Mouse (Mus musculus): ENCODE results near the gene Il9r. TPM values are rescaled to one million over a fixed set of nuclear protein-coding genes. Genes with fewer than 3 reads are reported as not detected.

Gene Il9r
- polyA plus RNA-seq, 1 experiment from 2014 or later, result not detected

- Histone ChIP-seq H3K4me1 (ENCODE audit: control insufficient read depth, insufficient read depth, low read length) (no peaks in the 10 kb centered on the region), H3K27ac (ENCODE audit: low read length) (no peak overlapping the region), H3K4me2 (ENCODE audit: low read length) (no peak overlapping the region), H3K4me3 (ENCODE audit: low read depth, low read length) (no peak overlapping the region), H3K9me3 (replicated peaks; ENCODE audit: control insufficient read depth, low read length, poor library complexity, severe bottlenecking) (no peaks in the 10 kb centered on the region), H3K27me3 (ENCODE audit: control insufficient read depth, insufficient read depth, low read depth, low read length) (no peaks in the 10 kb centered on the region), H3K9ac (ENCODE audit: low read depth, low read length) (no peak overlapping the region), H3K36me3 (ENCODE audit: control insufficient read depth, insufficient read depth, low read length) (no peaks in the 10 kb centered on the region)
- WGBS, result 23% methylated on average over 11 of the region's 11 CpGs
- ATAC-seq, result no peak
Measured at GRCm38 (mm10) chr11:32195867-32196540, 4.1 kb downstream of the Il9r start.

GRCm38 (mm10) chr11:32194626-32195025, 5.5 kb downstream of the Il9r start:
- H3K4me3 ChIP-seq (ENCODE audit: low read depth, low read length), result no peak overlapping the region
- H3K9ac ChIP-seq (ENCODE audit: low read depth, low read length), result no peak overlapping the region
- WGBS, result 78% methylated on average over 5 of the region's 5 CpGs
- no peak overlapping the region for H3K4me2 ChIP-seq (ENCODE audit: low read length)
- H3K36me3 ChIP-seq (ENCODE audit: control insufficient read depth, insufficient read depth, low read length), result no peaks in the 10 kb centered on the region
- H3K4me1 ChIP-seq (ENCODE audit: control insufficient read depth, insufficient read depth, low read length), result no peaks in the 10 kb centered on the region
- no peaks in the 10 kb centered on the region for H3K27me3 ChIP-seq (ENCODE audit: control insufficient read depth, insufficient read depth, low read depth, low read length)
- H3K27ac ChIP-seq (ENCODE audit: low read length), result no peak overlapping the region
- no peaks in the 10 kb centered on the region for H3K9me3 ChIP-seq (replicated peaks; ENCODE audit: control insufficient read depth, low read length, poor library complexity, severe bottlenecking)
- no peak for ATAC-seq

GRCm38 (mm10) chr11:32194086-32194485, 6.0 kb downstream of the Il9r start:
- WGBS, result 83% methylated on average over 10 of the region's 10 CpGs
- H3K4me3 ChIP-seq (ENCODE audit: low read depth, low read length), result no peak overlapping the region
- H3K4me1 ChIP-seq (ENCODE audit: control insufficient read depth, insufficient read depth, low read length), result no peaks in the 10 kb centered on the region
- no peak for ATAC-seq
- no peak overlapping the region for H3K27ac ChIP-seq (ENCODE audit: low read length)
- H3K36me3 ChIP-seq (ENCODE audit: control insufficient read depth, insufficient read depth, low read length), result no peaks in the 10 kb centered on the region
- H3K27me3 ChIP-seq (ENCODE audit: control insufficient read depth, insufficient read depth, low read depth, low read length), result no peaks in the 10 kb centered on the region
- no peaks in the 10 kb centered on the region for H3K9me3 ChIP-seq (replicated peaks; ENCODE audit: control insufficient read depth, low read length, poor library complexity, severe bottlenecking)
- no peak overlapping the region for H3K9ac ChIP-seq (ENCODE audit: low read depth, low read length)
- no peak overlapping the region for H3K4me2 ChIP-seq (ENCODE audit: low read length)

DNA sequence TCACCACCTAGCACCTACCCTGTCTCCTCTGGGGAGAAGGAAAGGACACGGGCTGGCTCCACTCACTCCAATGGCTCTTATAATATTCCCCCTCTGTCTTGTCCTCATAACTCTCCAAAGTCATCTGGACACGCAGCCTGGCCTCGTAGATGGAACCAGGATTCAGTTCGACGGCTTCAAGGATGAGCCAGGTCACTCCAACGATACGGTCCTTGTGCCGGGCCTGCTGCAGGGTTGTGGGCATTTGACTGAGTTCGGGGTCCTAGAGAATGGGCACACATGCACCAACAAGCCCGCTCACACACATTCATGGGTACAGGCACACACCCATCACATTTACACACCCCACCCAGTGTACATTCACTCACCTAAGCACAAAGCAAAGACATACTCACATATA, 6.9 kb downstream of the Il9r start:
- H3K4me1 ChIP-seq (ENCODE audit: control insufficient read depth, insufficient read depth, low read length), result no peaks in the 10 kb centered on the region
- no peaks in the 10 kb centered on the region for H3K27me3 ChIP-seq (ENCODE audit: control insufficient read depth, insufficient read depth, low read depth, low read length)
- 94% methylated on average over 10 of the region's 10 CpGs for WGBS
- H3K36me3 ChIP-seq (ENCODE audit: control insufficient read depth, insufficient read depth, low read length), result no peaks in the 10 kb centered on the region
- no peak overlapping the region for H3K9ac ChIP-seq (ENCODE audit: low read depth, low read length)
- no peak overlapping the region for H3K4me3 ChIP-seq (ENCODE audit: low read depth, low read length)
- ATAC-seq, result no peak
- no peaks in the 10 kb centered on the region for H3K9me3 ChIP-seq (replicated peaks; ENCODE audit: control insufficient read depth, low read length, poor library complexity, severe bottlenecking)
- H3K4me2 ChIP-seq (ENCODE audit: low read length), result no peak overlapping the region
- no peak overlapping the region for H3K27ac ChIP-seq (ENCODE audit: low read length)

- 74% methylated on average over 13 of the region's 13 CpGs for WGBS
- Histone ChIP-seq H3K4me1 (ENCODE audit: control insufficient read depth, insufficient read depth, low read length) (no peaks in the 10 kb centered on the region), H3K9me3 (replicated peaks; ENCODE audit: control insufficient read depth, low read length, poor library complexity, severe bottlenecking) (peaks cover 3% of the 10 kb centered on the region; the same call in 1 of the 2 replicates), H3K4me3 (ENCODE audit: low read depth, low read length) (no peak overlapping the region), H3K27me3 (ENCODE audit: control insufficient read depth, insufficient read depth, low read depth, low read length) (no peaks in the 10 kb centered on the region), H3K4me2 (ENCODE audit: low read length) (no peak overlapping the region), H3K27ac (ENCODE audit: low read length) (no peak overlapping the region), H3K36me3 (ENCODE audit: control insufficient read depth, insufficient read depth, low read length) (no peaks in the 10 kb centered on the region), H3K9ac (ENCODE audit: low read depth, low read length) (peak overlapping the region; percentile 38; the same call in 1 of the 2 replicates)
- no peak for ATAC-seq
Measured at GRCm38 (mm10) chr11:32190603-32191110, 9.4 kb downstream of the Il9r start.

DNA sequence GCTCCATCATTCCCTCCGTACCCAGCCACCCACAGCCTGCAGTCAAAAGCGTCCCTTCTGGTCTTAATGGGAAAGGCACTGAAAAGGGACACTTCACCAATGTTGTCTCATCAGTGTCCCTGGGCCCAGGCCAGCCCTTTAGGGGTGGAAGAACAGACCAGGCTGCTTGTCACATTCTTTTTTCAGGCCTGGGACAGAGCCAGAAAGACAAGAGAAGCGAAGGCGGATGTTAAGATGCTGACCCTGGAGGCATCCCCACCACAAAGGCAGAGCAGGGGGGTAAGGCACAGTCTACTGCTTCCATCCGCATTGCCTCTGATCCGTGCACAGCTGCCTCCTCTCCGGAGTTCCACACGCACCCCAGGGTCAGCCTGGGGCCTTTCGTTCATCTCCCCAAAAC, 10.0 kb downstream of the Il9r start:
- Histone ChIP-seq H3K4me1 (ENCODE audit: control insufficient read depth, insufficient read depth, low read length) (no peaks in the 10 kb centered on the region), H3K9ac (ENCODE audit: low read depth, low read length) (no peak overlapping the region), H3K9me3 (replicated peaks; ENCODE audit: control insufficient read depth, low read length, poor library complexity, severe bottlenecking) (peaks cover 3% of the 10 kb centered on the region; the same call in 1 of the 2 replicates), H3K4me2 (ENCODE audit: low read length) (no peak overlapping the region), H3K27me3 (ENCODE audit: control insufficient read depth, insufficient read depth, low read depth, low read length) (no peaks in the 10 kb centered on the region), H3K27ac (ENCODE audit: low read length) (no peak overlapping the region), H3K36me3 (ENCODE audit: control insufficient read depth, insufficient read depth, low read length) (no peaks in the 10 kb centered on the region), H3K4me3 (ENCODE audit: low read depth, low read length) (no peak overlapping the region)
- 75% methylated on average over 9 of the region's 9 CpGs for WGBS
- ATAC-seq, result no peak

DNA sequence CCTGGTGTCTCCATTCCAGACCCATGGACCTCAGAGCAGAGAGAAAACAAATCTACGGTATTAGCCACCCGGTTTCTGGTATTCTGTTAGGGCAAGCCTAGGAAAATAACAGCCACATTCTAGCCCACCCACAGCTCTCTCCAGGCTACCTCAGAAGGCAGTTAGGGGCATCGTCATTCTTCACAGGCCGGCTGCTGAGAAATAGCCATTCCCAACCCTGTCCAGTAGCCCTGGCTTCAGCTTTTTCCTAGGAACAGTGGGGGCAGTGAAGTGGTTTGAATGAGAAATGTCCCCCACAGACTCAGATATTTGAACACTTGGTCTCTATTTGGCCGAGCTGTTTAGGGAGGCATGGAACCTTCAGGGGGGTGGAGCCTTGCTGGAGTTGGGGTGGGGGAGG, 10.6 kb downstream of the Il9r start:
- Histone ChIP-seq H3K27ac (ENCODE audit: low read length) (no peak overlapping the region), H3K9ac (ENCODE audit: low read depth, low read length) (no peak overlapping the region), H3K4me1 (ENCODE audit: control insufficient read depth, insufficient read depth, low read length) (no peaks in the 10 kb centered on the region), H3K4me3 (ENCODE audit: low read depth, low read length) (no peak overlapping the region), H3K4me2 (ENCODE audit: low read length) (no peak overlapping the region), H3K9me3 (replicated peaks; ENCODE audit: control insufficient read depth, low read length, poor library complexity, severe bottlenecking) (peaks cover 3% of the 10 kb centered on the region; the same call in 1 of the 2 replicates), H3K36me3 (ENCODE audit: control insufficient read depth, insufficient read depth, low read length) (no peaks in the 10 kb centered on the region), H3K27me3 (ENCODE audit: control insufficient read depth, insufficient read depth, low read depth, low read length) (no peaks in the 10 kb centered on the region)
- 76% methylated on average over 5 of the region's 5 CpGs for WGBS
- no peak for ATAC-seq

- 84% methylated on average over 12 of the region's 12 CpGs for WGBS
- Histone ChIP-seq H3K9ac (ENCODE audit: low read depth, low read length) (no peak overlapping the region), H3K27ac (ENCODE audit: low read length) (no peak overlapping the region), H3K9me3 (replicated peaks; ENCODE audit: control insufficient read depth, low read length, poor library complexity, severe bottlenecking) (peaks cover 3% of the 10 kb centered on the region; the same call in 1 of the 2 replicates), H3K36me3 (ENCODE audit: control insufficient read depth, insufficient read depth, low read length) (no peaks in the 10 kb centered on the region), H3K27me3 (ENCODE audit: control insufficient read depth, insufficient read depth, low read depth, low read length) (no peaks in the 10 kb centered on the region), H3K4me1 (ENCODE audit: control insufficient read depth, insufficient read depth, low read length) (no peaks in the 10 kb centered on the region), H3K4me3 (ENCODE audit: low read depth, low read length) (no peak overlapping the region), H3K4me2 (ENCODE audit: low read length) (no peak overlapping the region)
- ATAC-seq, result no peak
Measured at GRCm38 (mm10) chr11:32188881-32189280, 11.2 kb downstream of the Il9r start.

- no peak overlapping the region for H3K27ac ChIP-seq (ENCODE audit: low read length)
- H3K4me2 ChIP-seq (ENCODE audit: low read length), result no peak overlapping the region
- peaks cover 3% of the 10 kb centered on the region; the same call in 1 of the 2 replicates for H3K9me3 ChIP-seq (replicated peaks; ENCODE audit: control insufficient read depth, low read length, poor library complexity, severe bottlenecking)
- no peak overlapping the region for H3K9ac ChIP-seq (ENCODE audit: low read depth, low read length)
- no peaks in the 10 kb centered on the region for H3K36me3 ChIP-seq (ENCODE audit: control insufficient read depth, insufficient read depth, low read length)
- H3K27me3 ChIP-seq (ENCODE audit: control insufficient read depth, insufficient read depth, low read depth, low read length), result no peaks in the 10 kb centered on the region
- H3K4me1 ChIP-seq (ENCODE audit: control insufficient read depth, insufficient read depth, low read length), result no peaks in the 10 kb centered on the region
- H3K4me3 ChIP-seq (ENCODE audit: low read depth, low read length), result no peak overlapping the region
- no peak for ATAC-seq
- 91% methylated on average over 4 of the region's 4 CpGs for WGBS
Measured at GRCm38 (mm10) chr11:32187256-32187655, 12.8 kb downstream of the Il9r start.

Measured in midbrain, embryonic 16.5 days (tissue).